Mouse (Mus musculus) common myeloid progenitor, adult 5-6 weeks (primary cell): ENCODE measurements around the gene Lamc2. TPM values are rescaled to one million over a fixed set of nuclear protein-coding genes. Genes with fewer than 3 reads are reported as not detected.

Source experiments
- ATAC-seq: replicated peaks from 2 replicates; pipeline ENCODE4 v1.8.0; 2016; ENCODE audit warnings: low read depth, mild to moderate bottlenecking, moderate TSS enrichment, inconsistent platforms; ENCODE audit not compliant: poor library complexity, severe bottlenecking
- total RNA-seq: library from RNA; stranded (forward); fragments of 200-1000, 187-1606 nt; gene quantifications from 2 replicates; pipeline ENCODE4 v1.2.3, GENCODE M21; 2017

The Lamc2 gene
- not detected in 2 replicates for total RNA-seq

DNA sequence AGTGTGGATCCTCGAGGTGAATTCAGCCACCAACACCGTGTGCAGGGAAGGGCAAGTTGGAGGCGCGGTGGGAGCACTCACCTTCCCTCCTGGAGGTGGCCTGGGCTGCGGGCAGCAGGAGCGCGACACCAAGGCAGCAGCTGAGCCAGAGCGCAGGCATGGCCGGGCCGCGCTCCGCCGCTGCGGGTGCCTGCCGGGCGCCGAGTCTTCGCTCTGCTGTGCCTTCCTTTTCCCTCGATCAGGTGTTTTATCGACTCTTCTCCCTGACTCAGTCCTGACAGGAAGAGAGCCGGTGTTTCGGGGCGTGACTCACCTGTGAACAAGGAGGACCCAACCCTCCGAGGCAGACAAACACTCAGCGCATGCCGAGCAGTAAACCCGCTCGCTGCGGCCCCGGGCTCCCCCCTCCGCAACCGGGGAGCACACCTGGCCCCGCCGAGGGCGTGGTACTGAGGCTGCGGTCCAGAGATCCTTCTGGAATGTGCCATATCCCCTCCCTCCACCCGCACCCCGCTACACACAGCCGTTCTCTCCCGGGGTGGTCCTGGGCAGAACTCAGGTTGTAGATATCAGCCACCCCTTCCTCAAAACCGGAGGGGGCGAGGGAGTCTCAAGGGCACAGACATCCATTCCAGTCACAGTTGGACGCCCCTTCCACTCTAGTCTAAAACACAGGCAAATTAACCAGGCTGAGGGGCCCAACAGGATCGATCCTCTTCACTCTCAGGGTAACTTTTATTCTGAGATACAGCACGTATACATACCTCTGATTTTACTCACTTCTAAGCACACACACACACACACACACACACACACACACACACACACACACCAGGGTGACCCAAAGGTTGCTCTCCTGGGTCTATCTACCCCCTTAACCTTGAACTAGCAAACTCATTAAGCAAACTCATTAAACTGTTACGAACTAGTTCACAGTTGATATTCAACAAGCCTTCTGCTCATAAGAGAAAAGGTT is at the start of gene Lamc2:
Gene Lamc2, minus strand, starts transcription at position 620 of the 976 bp plus-strand sequence.
- peak; percentile 45; the same call in 1 of the 2 replicates for ATAC-seq

- ATAC-seq, result no peak
Measured at GRCm38 (mm10) chr1:153235576-153235975, 49.3 kb upstream of the Lamc2 start.

- no peak for ATAC-seq
Measured at GRCm38 (mm10) chr1:153231681-153232080, 45.4 kb upstream of the Lamc2 start.

DNA sequence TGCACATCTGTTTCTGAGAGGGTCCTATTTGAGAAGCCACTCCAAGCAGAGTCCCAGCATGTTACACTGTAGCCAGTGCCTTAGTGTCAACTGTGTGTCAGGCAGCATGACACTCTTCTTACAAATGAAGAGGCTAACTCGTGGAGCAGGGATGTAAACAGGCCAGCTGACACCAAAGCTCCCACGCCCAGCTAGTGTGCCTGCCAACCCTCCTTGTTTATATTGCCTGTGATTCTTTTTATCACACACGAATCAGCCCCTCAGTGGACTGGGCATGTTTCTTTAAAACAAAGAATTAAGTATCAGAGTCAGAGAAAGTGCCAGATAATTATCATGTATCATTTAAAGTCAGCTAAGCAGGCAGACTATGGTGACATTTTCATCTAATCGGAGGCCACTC is 41.7 kb upstream of the Lamc2 start:
- ATAC-seq, result no peak

- no peak for ATAC-seq
Measured at GRCm38 (mm10) chr1:153227096-153227495, 40.8 kb upstream of the Lamc2 start.

DNA sequence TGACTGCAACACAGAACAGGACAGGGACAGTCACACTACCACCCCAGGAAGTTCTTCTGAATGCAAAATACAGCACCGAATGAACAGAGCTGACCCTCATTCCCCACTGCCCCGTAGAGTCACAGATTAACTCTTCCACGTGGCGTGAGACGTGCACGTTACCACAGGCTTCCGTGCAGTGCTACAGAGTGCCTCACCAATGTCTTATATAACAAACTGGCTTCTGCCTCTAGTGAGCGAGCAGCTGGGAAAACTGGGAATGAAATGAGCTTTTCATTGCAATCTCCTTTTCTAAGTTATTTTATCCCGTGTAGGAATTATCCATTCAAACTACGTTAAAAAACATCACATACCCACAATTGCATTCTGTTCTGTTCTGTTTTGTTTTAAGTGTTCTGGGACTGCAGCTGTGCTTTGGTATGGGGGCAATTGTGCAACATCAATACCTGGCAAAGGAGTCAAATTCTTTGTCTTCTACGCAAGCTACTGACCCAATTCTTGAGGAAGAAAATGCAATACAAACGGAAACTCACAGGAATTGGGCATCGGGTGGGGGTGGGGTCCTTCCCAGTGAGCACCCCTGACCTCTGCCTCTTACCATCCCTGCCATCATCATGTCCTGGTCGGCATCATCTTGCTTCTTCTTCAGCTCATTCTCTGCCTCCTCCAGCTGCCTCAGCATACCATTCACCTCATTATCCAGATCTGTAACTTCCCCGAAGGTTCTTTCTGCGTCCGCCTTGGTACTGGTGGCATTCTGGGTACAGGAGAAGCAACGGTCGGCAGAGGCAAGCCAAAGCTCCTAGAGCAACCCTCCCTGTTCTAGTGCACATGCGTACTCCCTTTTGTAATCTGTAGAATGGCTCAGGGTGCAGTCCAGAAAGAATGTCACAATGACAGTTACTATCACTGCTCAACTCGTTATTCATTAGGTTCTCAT is 39.8 kb upstream of the Lamc2 start:
- ATAC-seq, result no peak

DNA sequence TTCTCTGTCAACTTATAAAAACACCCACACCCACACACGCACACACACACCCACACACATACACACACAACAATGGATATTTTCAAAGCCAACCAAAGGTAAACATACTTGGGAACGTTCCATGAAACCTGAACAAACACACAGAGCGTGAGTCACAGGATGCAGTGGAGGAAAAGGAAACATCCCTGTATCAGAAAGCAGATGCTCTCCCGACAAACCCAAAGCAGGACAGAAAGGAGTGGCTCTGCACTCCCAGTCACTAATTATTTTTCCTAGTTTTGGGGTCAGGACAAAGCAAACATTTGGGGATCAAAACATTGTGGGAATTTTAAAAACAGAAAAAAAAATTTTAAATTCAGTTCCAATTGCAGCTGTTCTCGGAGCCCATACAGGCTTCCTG is 38.1 kb upstream of the Lamc2 start:
- no peak for ATAC-seq

GRCm38 (mm10) chr1:153219376-153219775 is 33.1 kb upstream of the Lamc2 start:
- no peak for ATAC-seq

DNA sequence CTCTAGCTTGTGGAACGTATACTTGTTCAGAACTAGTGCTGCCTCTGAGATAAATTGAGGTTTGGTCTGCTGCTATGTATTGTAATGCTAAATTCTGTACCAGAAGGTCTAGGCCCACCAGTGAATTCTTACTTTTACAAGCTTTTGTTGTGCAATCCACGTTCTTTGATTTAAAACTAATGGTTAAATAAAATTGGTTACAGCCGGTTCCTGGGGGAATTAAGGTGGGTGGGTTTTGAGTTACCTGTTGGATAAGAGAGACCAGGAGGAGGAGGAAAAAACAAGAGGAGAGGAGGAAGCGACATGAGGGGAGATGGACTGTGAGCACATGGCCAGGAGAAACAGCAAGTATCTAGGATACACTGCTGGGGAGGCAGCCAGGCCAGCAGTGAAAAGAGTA is 30.3 kb upstream of the Lamc2 start:
- no peak for ATAC-seq

GRCm38 (mm10) chr1:153215676-153216075 is 29.4 kb upstream of the Lamc2 start:
- ATAC-seq, result no peak

DNA sequence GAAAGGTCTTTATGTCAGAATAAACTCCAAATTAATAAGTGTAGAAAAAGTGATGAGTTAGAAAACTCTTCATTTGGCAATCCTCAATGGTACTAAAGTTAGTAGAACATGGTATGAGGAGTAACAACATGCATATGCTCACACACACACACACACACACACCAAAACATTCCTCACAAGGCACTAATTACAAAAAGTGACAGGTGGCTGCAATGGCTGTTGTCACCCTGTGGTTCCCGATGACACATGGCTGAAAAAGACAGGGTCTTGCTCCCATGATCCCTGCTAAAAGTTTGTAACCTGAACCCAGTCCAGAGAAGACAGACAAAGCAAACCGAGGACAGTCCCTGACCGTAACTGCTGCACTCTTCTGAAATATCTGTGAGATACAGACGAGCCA is 24.7 kb upstream of the Lamc2 start:
- no peak for ATAC-seq

DNA sequence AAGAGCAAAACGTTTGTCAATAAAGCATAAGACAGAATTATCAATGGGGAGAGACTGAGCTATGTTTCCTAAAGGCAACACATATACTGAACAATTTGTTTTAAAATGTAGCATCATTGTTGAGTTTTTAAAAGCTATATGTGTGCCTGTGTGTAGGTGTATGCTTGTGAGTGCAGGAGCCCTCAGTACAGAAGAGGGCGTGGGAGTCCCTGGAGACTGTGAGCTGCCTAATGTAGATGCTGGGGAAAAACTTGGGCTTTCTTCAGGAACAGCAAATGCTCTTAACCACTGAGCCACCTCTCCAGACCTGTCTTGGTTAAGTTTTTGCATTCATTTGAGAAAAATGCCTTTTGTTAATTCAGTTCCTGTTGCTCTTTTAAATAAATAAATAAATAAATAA is 24.0 kb upstream of the Lamc2 start:
- no peak for ATAC-seq

GRCm38 (mm10) chr1:153202195-153202594 is 15.9 kb upstream of the Lamc2 start:
- no peak for ATAC-seq

DNA sequence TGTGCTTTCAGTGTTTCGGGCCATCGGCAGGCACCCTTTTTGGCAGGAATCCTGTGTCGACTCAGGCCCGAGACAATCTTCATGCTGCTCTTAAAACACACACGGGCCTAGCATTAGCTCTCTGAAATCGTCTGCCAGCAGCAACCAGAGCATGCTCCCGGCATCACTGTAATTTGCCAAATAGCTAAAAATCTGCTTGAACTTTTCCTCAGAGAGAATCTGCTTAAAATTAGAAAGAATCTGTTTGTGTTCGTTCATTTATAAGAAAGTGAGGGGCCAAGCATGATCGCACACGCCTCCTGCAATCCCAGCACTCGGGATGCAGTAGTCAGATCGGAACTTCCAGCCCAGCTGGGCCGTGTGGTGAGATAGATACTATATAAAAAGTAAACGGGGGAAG is 15.2 kb upstream of the Lamc2 start:
- no peak for ATAC-seq

GRCm38 (mm10) chr1:153197316-153197850 is 11.1 kb upstream of the Lamc2 start:
- ATAC-seq, result peak; percentile 99

DNA sequence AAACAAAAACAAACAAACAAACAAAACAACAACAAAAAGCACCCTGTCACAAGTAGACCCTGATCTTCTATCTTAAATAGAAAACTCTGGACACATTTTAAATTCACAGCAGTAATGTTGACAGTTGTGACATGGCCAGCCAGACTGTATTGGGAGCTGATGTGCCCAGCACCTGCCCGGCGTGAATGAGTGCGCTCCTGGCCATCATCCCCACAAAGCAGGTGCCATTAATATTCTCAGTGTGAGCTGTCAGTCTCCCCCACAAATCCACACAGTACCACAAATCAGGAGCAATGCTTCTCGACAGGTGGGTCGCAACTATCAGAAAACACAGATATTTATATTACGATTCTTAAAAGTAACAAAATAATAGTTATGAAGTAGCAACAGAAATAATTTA is 6.7 kb upstream of the Lamc2 start:
- no peak for ATAC-seq

GRCm38 (mm10) chr1:153192379-153192778 is 6.1 kb upstream of the Lamc2 start:
- no peak for ATAC-seq

- no peak for ATAC-seq
Measured at GRCm38 (mm10) chr1:153191943-153192329, 5.7 kb upstream of the Lamc2 start.

DNA sequence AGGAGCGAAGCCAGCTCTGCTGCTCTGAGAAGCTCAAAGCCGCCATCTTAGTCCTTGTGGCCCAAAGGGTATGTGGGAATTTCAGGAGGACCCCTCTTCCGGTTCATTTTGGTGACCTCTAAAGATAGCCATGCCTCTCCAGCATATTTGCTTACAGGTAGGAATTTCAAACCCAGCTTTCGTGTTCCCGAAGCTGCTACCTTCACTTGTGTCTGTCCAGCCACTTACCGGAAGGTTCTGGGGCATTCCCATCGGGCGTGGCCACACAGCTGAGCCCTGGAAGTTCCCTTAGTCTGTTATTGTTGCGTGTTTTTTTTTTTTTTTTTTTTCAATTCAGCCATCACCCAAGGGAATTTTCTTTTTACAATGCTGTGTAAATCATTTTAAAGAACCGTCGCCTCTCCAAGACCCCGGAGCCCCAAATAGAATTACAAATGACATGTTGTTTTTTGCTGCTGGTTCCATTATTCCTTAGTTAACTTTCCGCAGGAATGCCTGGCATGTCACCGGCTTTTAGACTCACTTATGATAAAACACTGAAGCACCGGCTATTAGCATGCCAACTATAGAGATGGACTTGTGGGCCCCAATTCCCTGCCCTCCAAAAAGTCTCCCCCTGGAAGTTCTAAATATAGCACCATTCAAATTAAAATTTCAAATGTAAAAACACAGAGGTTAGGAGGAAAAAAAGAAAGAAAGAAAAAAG is 5.1 kb upstream of the Lamc2 start:
- ATAC-seq, result no peak

DNA sequence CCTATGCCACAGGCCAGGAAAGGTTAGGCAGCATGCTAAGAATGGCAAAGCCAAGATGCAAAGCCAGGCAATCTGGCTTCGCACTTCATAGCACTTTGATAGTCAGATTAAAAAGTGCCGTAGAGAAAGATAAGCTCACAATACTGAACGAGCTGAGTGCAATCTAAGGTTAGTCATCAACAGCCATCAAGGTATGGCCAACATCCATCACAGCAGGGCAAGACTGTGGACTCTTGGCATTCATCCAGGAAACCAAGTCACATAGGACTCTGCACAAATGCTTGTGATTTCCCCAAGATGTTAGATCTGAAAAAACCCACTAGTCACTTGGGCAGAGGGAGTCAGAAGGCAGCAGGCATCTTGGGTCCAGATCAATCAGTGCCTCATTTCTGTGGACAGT is 1.8 kb upstream of the Lamc2 start:
- no peak for ATAC-seq
